Mouse (Mus musculus) heart, adult 2 months (tissue): ENCODE data around the gene Agfg2. TPM values are rescaled to one million over a fixed set of nuclear protein-coding genes. Genes with fewer than 3 reads are reported as not detected.
A peak's percentile ranks its signal among the peaks of the same experiment; 100 is the strongest.

Experiments
- DNase-seq, 2 experiments: peaks; one replicate each; pipeline ENCODE4 v3.0.0; 2021
- H3K27ac ChIP-seq: fragments of 200-600 bp; 2 replicates; pipeline ENCODE4 v1.8.1; 2022
- H3K27me3 ChIP-seq: fragments of 200-500 bp; 2 replicates; pipeline ENCODE4 v1.6.1; 2012; ENCODE audit warnings: mild to moderate bottlenecking, low read length, inconsistent platforms, mixed read lengths; ENCODE audit not compliant: control insufficient read depth, insufficient read depth
- H3K36me3 ChIP-seq: fragments of 200-500 bp; 2 replicates; pipeline ENCODE4 v1.6.1; 2012; ENCODE audit warnings: low read length, inconsistent platforms; ENCODE audit not compliant: control insufficient read depth, insufficient read depth
- H3K4me1 ChIP-seq: fragments of 200-500 bp; 2 replicates; pipeline ENCODE4 v1.6.1; 2011; ENCODE audit warnings: low read length; ENCODE audit not compliant: control insufficient read depth, insufficient read depth
- H3K4me3 ChIP-seq: fragments of 200-600 bp; 2 replicates; pipeline ENCODE4 v1.8.1; 2022
- H3K79me2 ChIP-seq: fragments of 200-500 bp; replicated peaks from 2 replicates; pipeline ENCODE4 v1.6.1; 2012; ENCODE audit warnings: mild to moderate bottlenecking, inconsistent platforms, low read length, moderate library complexity, mixed read lengths; ENCODE audit not compliant: control insufficient read depth, insufficient read depth
- H3K9ac ChIP-seq: fragments of 200-500 bp; 2 replicates; pipeline ENCODE4 v1.6.1; 2012; ENCODE audit warnings: low read depth, mild to moderate bottlenecking, control low read depth, inconsistent platforms, low read length, mixed read lengths
- CTCF ChIP-seq: fragments of 200-600 bp; IDR thresholded peaks from 2 replicates; pipeline ENCODE4 v1.8.1; 2022; ENCODE audit warnings: antibody characterized with exemption, mild to moderate bottlenecking, moderate library complexity
- EP300 ChIP-seq: fragments of 200-500 bp; IDR thresholded peaks from 2 replicates; pipeline ENCODE4 v1.6.1; 2011; ENCODE audit warnings: low read depth, low read length, control low read depth; ENCODE audit not compliant: insufficient read depth
- POLR2A ChIP-seq: fragments of 200-500 bp; IDR thresholded peaks from 2 replicates; pipeline ENCODE4 v1.6.1; 2011; ENCODE audit warnings: mild to moderate bottlenecking, low read depth, low read length, control low read depth; ENCODE audit not compliant: insufficient read depth
- WGBS: fragments of 180-500 bp; shearing (Covaris S2); methylation state at CpG from one replicate; pipeline ENCODE4 v1.1.7; 2018; 5-methylcytosine and 5-hydroxymethylcytosine counted together
- intact Hi-C: fragments of 180-260 bp; cut with DNase I; formaldehyde crosslinking; loops from one replicate; pipeline ENCODE4 v1.15.1; 2025
- polyA plus RNA-seq: library from polyadenylated mRNA; depleted of rRNA; stranded (reverse); fragments of >200 nt; gene quantifications from 2 replicates; pipeline ENCODE4 v1.2.3, GENCODE M21; 2012
- total RNA-seq, 2 experiments: library from RNA; stranded (reverse); gene quantifications; 2 replicates each; pipeline ENCODE4 v1.2.3; 2021

Agfg2 gene
- total and polyA plus RNA-seq, 3 experiments = 11.9 to 19.1 (median 15.6) TPM

DNA sequence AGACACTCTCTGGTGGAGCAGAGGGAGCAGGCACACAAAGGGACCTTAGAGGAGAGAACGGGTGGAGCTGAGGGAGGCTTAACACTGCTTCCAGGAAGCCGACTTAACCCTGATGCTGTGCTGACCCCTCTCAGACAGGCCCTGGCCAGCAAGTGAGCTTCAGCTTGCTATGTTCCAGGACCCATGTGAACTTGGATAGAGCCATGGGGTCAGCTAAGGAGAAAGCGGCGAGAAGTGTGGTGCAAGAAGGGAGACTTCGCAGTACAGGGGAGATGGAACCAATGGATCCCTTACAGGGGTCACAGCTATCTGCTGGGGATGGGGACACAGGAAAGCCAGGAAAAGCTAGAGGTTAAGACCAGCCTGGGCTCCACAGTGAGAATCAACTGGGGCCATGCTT, 71.5 kb downstream of the Agfg2 start:
- no peaks in the 10 kb centered on the region for H3K27me3 ChIP-seq
- H3K4me1 ChIP-seq = peaks cover 10% of the 10 kb centered on the region
- H3K27ac ChIP-seq = peak overlapping the region; percentile 20; the same call in 1 of the 2 replicates
- intact Hi-C loops = no loop called here
- H3K4me3 ChIP-seq = no peak overlapping the region
- WGBS = 72% methylated on average over 5 of the region's 5 CpGs
- peak; percentile 41 to 47 for DNase-seq
- TF ChIP-seq EP300 (no peak), POLR2A (0 out of 2 replicates have a peak, but pooled peaks have one; percentile 31), CTCF (no peak)
- no peaks in the 10 kb centered on the region for H3K36me3 ChIP-seq
- H3K9ac ChIP-seq = no peak overlapping the region
- no peaks in the 10 kb centered on the region for H3K79me2 ChIP-seq

DNA sequence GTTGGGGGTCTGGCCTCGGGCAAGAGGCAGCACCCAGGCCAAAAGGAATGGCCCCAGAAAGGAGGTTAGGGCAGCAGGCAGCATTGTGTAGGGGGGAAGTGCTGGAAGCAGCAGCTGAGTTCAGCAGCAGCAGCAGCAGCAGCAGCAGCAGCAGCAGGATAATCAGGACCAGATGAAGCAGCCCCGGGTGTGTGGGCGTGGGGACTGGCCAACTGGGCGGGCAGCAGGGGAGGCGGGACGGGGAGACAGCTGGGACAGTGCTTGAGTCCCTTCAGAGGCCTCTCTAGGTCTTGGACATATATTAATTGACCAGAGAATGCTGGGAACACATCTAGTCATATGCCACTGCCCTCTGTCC, 73.3 kb downstream of the Agfg2 start:
- TF ChIP-seq CTCF (no peak), EP300 (no peak), POLR2A (peak; percentile 51; the same call in 1 of the 2 replicates)
- no peaks in the 10 kb centered on the region for H3K36me3 ChIP-seq
- H3K27me3 ChIP-seq = no peaks in the 10 kb centered on the region
- H3K27ac ChIP-seq = peak overlapping the region; percentile 78
- H3K4me1 ChIP-seq = peaks cover 10% of the 10 kb centered on the region
- DNase-seq = peak; percentile 81 to 82
- intact Hi-C loops = no loop called here
- 4% methylated on average over 6 of the region's 6 CpGs for WGBS
- no peaks in the 10 kb centered on the region for H3K79me2 ChIP-seq
- H3K4me3 ChIP-seq = peak overlapping the region; percentile 43
- H3K9ac ChIP-seq = peak overlapping the region; percentile 61

DNA sequence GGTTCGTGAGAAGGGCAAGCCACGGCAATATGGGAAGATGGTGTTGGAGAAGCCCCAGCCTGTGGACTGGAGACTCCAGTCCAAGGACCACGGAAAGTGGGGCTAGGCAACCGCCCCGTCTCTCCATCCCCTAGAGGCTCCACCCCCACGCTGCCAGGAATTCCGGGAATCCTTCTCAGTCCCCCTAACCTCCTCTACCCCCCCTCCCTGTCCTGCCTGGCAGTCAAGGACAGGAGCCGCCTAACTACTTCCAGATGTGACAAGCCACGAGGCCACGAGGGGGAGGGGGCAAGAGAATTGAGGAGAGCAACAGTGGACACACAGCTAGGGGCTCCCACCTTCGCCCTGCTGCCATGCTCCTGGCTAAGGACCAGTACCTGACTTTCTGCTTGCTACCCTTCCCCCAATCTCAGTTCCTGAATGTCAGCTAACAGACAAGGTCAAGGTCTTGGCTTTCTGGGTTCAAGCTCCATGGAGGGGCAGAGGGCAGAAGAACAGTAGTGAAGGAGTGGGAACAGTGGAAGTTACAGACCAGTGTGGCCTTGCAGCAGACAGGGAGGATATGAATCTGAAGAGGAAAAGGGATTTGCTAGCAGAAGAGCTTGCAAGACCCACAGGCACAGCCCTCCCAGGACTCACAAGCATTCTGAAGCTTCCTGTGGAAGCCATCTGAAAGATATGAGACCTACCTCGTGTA, 73.8 kb downstream of the Agfg2 start:
- 7% methylated on average over 12 of the region's 12 CpGs for WGBS
- Histone ChIP-seq H3K4me1 (peaks cover 10% of the 10 kb centered on the region), H3K36me3 (no peaks in the 10 kb centered on the region), H3K4me3 (peak overlapping the region; percentile 43), H3K27me3 (no peaks in the 10 kb centered on the region), H3K9ac (peak overlapping the region; percentile 61), H3K79me2 (no peaks in the 10 kb centered on the region), H3K27ac (peak overlapping the region; percentile 78)
- intact Hi-C loops = loop anchor here (1.0 kb wide), 1 partner anchor 18 kb away; no protein-coding TSS in a partner anchor
- peak; percentile 81 to 85 for DNase-seq
- TF ChIP-seq EP300 (peak; percentile 87), CTCF (no peak), POLR2A (0 out of 2 replicates have a peak, but pooled peaks have one; percentile 52)

DNA sequence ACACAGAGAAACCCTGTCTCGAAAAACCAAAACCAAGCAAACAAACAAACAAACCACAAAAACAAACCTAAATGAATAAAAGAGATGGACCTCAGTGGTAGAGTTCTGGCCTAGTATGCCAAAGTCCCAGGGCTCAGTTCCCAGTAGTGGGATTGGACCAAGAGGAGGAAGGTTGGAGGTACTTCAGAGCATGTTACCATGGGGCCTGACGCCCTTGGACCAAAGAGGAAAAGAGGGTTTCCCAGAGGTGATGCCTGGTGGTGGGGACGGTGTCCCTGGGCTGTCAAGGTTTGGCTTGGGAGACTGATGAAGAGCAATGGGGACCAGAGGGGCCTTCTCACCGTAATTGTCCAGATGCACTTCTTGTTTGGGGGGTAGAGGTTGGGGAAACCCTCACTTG, 74.5 kb downstream of the Agfg2 start:
- H3K9ac ChIP-seq = peak overlapping the region; percentile 17

DNA sequence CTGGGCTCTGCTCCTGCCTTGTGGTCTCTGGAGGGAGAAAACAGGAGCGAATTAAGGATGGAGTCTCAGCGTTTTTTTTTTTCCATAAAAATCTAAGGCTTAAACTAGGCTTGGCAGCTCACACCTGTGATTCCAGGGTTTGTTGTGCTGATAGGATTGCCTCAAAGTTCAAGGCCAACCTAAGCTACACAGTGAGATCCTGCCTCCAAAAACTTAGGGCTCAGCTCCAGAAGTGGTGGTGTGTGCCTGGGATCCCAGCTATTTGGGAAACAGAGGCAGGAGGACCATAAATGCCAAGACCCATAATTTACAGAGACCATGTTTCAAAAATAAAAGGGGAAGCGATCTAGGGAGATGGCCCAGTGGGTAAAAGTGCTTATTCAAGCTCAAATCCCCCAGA, 75.2 kb downstream of the Agfg2 start:
- peaks cover 10% of the 10 kb centered on the region for H3K4me1 ChIP-seq

More for the DNA sequence above, 74.5 kb downstream of the Agfg2 start:
- DNase-seq = peak in 1 of 2 experiments; percentile 11
- Histone ChIP-seq H3K4me3 (peak overlapping the region; percentile 43), H3K79me2 (no peaks in the 10 kb centered on the region), H3K36me3 (no peaks in the 10 kb centered on the region), H3K27ac (peak overlapping the region; percentile 78), H3K27me3 (no peaks in the 10 kb centered on the region), H3K4me1 (peaks cover 10% of the 10 kb centered on the region)
- WGBS = 69% methylated on average over 4 of the region's 4 CpGs
- TF ChIP-seq POLR2A (no peak), CTCF (no peak), EP300 (no peak)
- intact Hi-C loops = loop anchor here (1.0 kb wide), 1 partner anchor 18 kb away; no protein-coding TSS in a partner anchor

DNA sequence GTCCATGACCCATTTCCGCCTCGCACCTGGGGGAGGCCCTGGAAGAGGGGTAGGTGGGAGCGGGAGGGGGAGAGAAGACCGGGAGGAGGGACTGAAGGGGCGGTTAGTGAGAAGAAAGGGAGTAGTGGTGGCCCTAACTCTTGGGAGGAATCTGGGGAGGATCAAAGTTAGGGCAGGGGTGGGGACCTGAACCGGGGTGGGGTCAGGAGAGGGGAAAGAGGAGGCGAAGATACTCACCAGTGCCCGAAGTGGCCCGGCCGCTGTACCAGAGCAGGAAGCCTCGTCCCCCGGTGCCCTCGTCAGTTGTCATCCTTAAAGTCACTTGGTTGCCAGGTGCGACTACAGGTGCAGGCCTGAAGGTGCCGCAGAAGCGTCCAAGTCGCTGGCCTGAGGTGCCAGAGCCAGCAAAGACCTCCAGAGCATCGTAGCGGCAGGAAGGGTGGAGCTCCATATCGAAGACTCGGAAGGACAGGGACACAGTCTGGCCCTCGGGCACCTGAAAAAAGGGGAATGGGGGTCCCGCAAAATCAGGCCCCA, 75.8 kb downstream of the Agfg2 start:
- Histone ChIP-seq H3K4me1 (peaks cover 10% of the 10 kb centered on the region), H3K4me3 (no peak overlapping the region)
- 53% methylated on average over 23 of the region's 23 CpGs for WGBS

More for the DNA sequence above, 75.2 kb downstream of the Agfg2 start:
- intact Hi-C loops = no loop called here
- Histone ChIP-seq H3K79me2 (no peaks in the 10 kb centered on the region), H3K4me3 (no peak overlapping the region), H3K27me3 (no peaks in the 10 kb centered on the region), H3K9ac (no peak overlapping the region), H3K36me3 (no peaks in the 10 kb centered on the region), H3K27ac (no peak overlapping the region)
- WGBS = 82% methylated on average over 3 of the region's 3 CpGs
- no peak for TF ChIP-seq POLR2A
- TF ChIP-seq CTCF = no peak
- TF ChIP-seq EP300 = no peak
- no peak for DNase-seq

More for the DNA sequence above, 75.8 kb downstream of the Agfg2 start:
- DNase-seq = no peak
- Histone ChIP-seq H3K36me3 (no peaks in the 10 kb centered on the region), H3K9ac (no peak overlapping the region), H3K27ac (no peak overlapping the region), H3K27me3 (no peaks in the 10 kb centered on the region), H3K79me2 (no peaks in the 10 kb centered on the region)
- intact Hi-C loops = no loop called here
- TF ChIP-seq EP300 (no peak), CTCF (no peak), POLR2A (no peak)
